Mouse (Mus musculus): ENCODE data around the gene Rgs16. TPM values are rescaled to one million over a fixed set of nuclear protein-coding genes. Genes with fewer than 3 reads are reported as not detected.

Rgs16 gene
- polyA plus RNA-seq (2015; fragmentation: Nextera tagmentation; extraction: Ambion mirVana), result 22.9 and 28.1 TPM in 2 replicates

DNA sequence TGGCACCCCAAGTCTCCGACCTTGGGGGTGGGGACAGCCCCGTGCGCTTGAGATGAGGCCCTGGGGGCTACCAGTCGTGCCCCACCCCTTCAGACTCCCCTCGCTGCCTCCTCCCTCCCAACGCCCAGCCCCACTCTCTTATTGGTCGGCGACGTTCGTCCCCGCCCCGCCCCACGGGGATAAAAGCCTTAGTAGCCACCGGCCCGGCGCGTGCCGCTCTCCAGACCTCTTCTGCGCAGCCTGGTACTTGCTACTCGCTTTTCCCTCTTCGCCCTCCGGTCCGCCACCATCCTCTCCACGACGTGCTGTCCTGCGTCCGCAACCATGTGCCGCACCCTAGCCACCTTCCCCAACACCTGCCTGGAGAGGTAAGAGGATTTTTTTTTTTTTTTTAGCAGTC lies at the start of gene Rgs16:
Gene Rgs16, plus strand, starts transcription at position 205 of the 400 bp plus-strand sequence.
- WGBS, result under 1% methylated on average over 28 of the region's 28 CpGs
- peaks cover 21% of the 10 kb centered on the region for H3K27me3 ChIP-seq
- peak within 1 kb of the TSS; percentile 75 for H3K4me2 ChIP-seq
- no peaks in the 10 kb centered on the region for H3K9me3 ChIP-seq
- H3K9ac ChIP-seq, result peak within 1 kb of the TSS; percentile 75
- peak within 1 kb of the TSS; percentile 49 for H3K4me3 ChIP-seq
- ATAC-seq (ENCODE audit: low read depth), result peak; percentile 76
- H3K4me1 ChIP-seq (replicated peaks), result peaks cover 78% of the 10 kb centered on the region
- H3K27ac ChIP-seq (replicated peaks), result no peak within 1 kb of the TSS
- H3K36me3 ChIP-seq, result no peaks in the 10 kb centered on the region

DNA sequence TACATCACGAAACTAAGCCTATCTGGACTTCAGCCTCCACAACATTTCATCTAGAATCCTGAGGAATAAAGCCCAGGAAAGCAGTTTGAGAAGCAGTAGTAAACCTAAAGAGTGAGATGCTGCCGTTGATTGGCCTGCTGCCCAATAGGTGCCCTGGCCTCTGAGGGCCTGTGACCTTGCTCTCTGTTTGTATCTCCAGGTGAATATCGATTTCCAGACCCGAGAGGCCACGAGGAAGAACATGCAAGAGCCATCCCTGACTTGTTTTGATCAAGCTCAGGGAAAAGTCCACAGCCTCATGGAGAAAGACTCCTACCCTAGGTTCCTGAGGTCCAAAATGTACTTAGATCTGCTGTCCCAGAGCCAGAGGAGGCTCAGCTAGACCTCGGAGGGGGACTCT lies 47.6 kb upstream of the Rgs16 start:
- Histone ChIP-seq H3K27ac (replicated peaks) (no peak overlapping the region), H3K4me1 (replicated peaks) (peaks cover 16% of the 10 kb centered on the region), H3K36me3 (peaks cover 33% of the 10 kb centered on the region), H3K4me3 (no peak overlapping the region), H3K9ac (no peak overlapping the region), H3K27me3 (no peaks in the 10 kb centered on the region), H3K9me3 (no peaks in the 10 kb centered on the region), H3K4me2 (no peak overlapping the region)
- WGBS, result 82% methylated on average over 6 of the region's 6 CpGs
- no peak for ATAC-seq (ENCODE audit: low read depth)

DNA sequence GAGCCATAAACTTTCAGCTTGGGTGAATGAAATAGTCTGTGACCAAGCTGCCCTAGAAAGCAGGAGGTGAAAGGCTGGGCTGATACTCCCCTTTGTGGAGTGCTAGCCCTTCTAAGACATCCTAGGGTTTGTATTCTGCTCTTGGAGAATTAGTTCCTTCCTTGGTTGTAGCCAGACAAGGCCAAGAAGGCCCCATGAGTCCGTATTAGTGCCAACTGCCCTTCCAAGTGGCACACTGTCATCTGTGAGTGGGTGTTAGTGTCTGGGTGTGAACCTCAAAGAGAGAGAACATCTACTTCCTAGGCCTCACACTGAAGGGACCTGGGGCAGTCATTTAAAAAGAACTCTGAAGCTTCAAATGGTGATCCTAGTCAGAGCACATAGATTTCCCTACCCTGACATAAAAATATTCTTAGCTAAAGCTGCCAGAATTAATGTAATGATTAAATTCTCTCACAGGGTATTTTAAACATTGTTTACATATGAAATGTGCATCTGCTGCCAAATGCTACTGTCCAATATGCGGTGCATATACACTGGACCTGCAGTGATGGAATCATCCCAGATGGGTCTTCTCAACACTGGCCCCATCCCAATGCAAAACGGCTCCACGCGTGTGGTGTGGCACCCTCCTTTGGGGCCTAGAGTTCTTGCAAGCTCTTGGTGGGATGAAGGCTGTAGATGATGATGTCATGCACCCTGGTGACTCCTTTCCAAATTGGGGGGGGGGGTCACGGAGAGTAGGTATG lies 45.6 kb upstream of the Rgs16 start:
- Histone ChIP-seq H3K4me3 (no peak overlapping the region), H3K36me3 (peaks cover 33% of the 10 kb centered on the region), H3K9me3 (no peaks in the 10 kb centered on the region), H3K9ac (no peak overlapping the region), H3K27me3 (no peaks in the 10 kb centered on the region), H3K4me2 (no peak overlapping the region), H3K4me1 (replicated peaks) (peaks cover 26% of the 10 kb centered on the region), H3K27ac (replicated peaks) (no peak overlapping the region)
- ATAC-seq (ENCODE audit: low read depth), result no peak
- WGBS, result 89% methylated on average over 6 of the region's 6 CpGs

DNA sequence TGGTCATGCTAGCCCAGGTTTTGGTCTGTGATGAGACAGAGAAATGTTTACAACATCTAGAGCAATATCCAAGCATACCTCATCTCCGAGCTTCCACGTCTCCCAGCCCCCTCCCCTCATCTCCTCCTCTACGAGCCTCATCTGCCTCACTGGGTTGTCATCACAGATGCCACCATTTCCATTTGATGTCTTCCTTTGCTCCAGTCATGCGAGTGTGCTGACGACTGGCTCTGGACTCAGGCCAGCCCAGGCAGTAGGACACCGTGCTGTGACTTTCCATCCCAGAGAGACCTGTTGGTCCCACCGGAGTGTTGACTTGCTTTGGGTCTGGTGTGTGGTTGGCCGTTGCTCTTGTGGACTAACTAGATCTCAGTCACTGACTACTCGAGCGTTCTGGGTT lies 44.8 kb upstream of the Rgs16 start:
- no peak overlapping the region for H3K27ac ChIP-seq (replicated peaks)
- H3K9ac ChIP-seq, result no peak overlapping the region
- ATAC-seq (ENCODE audit: low read depth), result no peak
- no peaks in the 10 kb centered on the region for H3K27me3 ChIP-seq
- H3K4me1 ChIP-seq (replicated peaks), result peaks cover 26% of the 10 kb centered on the region
- no peaks in the 10 kb centered on the region for H3K9me3 ChIP-seq
- H3K36me3 ChIP-seq, result peaks cover 33% of the 10 kb centered on the region
- H3K4me3 ChIP-seq, result no peak overlapping the region
- WGBS, result 90% methylated on average over 10 of the region's 10 CpGs
- H3K4me2 ChIP-seq, result no peak overlapping the region

DNA sequence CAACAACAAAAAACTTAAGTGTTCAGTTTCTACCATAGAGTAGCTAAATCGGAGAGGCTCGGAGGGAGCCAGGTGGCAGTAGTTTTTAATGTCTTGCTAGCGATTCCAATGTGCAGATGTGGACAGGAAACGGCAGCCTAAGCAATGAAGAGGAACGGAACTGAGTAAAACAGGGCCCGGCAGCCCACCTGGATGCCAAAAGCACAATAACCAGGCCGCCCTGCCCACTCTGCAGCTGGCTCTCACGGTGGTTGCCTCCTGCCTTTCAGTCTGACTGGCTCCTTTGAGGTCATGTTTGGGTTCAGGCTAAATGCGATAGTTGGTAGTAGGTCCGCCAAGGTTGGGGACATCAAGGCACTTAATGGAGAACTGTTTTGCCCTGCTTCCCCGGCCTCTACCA lies 44.1 kb upstream of the Rgs16 start:
- peaks cover 27% of the 10 kb centered on the region for H3K36me3 ChIP-seq
- 93% methylated on average over 11 of the region's 11 CpGs for WGBS
- no peak overlapping the region for H3K27ac ChIP-seq (replicated peaks)
- H3K9me3 ChIP-seq, result no peaks in the 10 kb centered on the region
- H3K4me2 ChIP-seq, result no peak overlapping the region
- peaks cover 22% of the 10 kb centered on the region for H3K4me1 ChIP-seq (replicated peaks)
- no peak for ATAC-seq (ENCODE audit: low read depth)
- no peaks in the 10 kb centered on the region for H3K27me3 ChIP-seq
- H3K9ac ChIP-seq, result no peak overlapping the region
- H3K4me3 ChIP-seq, result no peak overlapping the region

DNA sequence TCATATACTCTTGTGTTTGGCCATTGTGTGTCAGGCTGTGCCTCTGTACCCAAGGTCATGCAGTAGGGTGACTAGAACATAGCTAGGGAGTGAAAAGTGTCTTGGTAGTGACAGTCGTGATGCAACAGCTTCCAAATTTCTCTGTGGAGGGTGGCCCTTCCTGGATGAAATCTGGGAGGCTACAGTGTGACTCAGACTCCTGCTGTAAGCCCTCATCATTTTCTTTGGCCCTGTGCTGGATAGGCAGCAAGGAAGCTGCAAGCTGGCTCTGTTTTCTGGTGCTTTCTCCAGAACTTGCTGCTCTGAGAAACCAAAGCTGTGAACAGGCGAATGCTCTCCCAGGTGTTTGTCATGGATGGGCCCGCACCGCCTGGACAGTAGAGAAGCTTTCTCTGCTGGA lies 43.6 kb upstream of the Rgs16 start:
- Histone ChIP-seq H3K4me3 (no peak overlapping the region), H3K36me3 (peaks cover 27% of the 10 kb centered on the region), H3K9me3 (no peaks in the 10 kb centered on the region), H3K27me3 (no peaks in the 10 kb centered on the region), H3K27ac (replicated peaks) (no peak overlapping the region), H3K4me1 (replicated peaks) (peaks cover 20% of the 10 kb centered on the region), H3K4me2 (no peak overlapping the region), H3K9ac (no peak overlapping the region)
- ATAC-seq (ENCODE audit: low read depth), result no peak
- WGBS, result 91% methylated on average over 4 of the region's 4 CpGs

DNA sequence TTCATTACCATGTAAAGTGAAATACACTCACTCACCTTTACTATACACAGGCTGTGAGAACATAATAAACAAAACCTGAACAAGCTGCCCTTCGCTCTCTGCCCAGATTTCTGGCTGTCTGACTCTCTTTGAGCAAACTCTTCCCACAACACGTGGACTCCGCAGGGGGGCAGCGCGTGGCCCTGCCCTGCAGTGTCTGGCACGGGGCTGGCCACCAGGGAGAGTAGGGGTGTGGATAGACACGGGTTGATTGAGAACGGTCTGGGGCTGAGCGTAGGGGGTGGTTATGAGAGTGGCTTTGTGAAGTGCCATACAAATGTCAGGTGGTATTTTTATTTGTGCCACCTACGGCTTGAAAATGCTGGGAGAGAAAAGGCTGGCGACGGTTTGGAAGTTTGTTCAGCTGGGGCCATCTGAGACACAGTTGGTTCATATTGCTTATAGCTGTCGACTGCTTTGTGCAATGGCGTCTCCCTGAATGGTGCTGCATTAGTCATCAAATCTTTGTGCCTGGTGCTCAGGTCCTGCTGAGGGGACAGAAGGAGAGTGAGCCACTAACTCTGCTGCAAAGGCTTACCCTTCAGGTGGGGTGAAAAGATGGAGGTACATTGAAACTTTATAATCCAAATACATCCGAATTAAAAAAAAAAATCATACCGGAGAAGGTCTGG lies 42.4 kb upstream of the Rgs16 start:
- 50% methylated on average over 16 of the region's 16 CpGs for WGBS
- no peak overlapping the region for H3K9ac ChIP-seq
- peaks cover 22% of the 10 kb centered on the region for H3K36me3 ChIP-seq
- H3K4me2 ChIP-seq, result no peak overlapping the region
- H3K9me3 ChIP-seq, result no peaks in the 10 kb centered on the region
- peak; percentile 69; the same call in 1 of the 2 replicates for ATAC-seq (ENCODE audit: low read depth)
- H3K4me1 ChIP-seq (replicated peaks), result peaks cover 26% of the 10 kb centered on the region
- H3K4me3 ChIP-seq, result no peak overlapping the region
- H3K27ac ChIP-seq (replicated peaks), result no peak overlapping the region
- no peaks in the 10 kb centered on the region for H3K27me3 ChIP-seq

DNA sequence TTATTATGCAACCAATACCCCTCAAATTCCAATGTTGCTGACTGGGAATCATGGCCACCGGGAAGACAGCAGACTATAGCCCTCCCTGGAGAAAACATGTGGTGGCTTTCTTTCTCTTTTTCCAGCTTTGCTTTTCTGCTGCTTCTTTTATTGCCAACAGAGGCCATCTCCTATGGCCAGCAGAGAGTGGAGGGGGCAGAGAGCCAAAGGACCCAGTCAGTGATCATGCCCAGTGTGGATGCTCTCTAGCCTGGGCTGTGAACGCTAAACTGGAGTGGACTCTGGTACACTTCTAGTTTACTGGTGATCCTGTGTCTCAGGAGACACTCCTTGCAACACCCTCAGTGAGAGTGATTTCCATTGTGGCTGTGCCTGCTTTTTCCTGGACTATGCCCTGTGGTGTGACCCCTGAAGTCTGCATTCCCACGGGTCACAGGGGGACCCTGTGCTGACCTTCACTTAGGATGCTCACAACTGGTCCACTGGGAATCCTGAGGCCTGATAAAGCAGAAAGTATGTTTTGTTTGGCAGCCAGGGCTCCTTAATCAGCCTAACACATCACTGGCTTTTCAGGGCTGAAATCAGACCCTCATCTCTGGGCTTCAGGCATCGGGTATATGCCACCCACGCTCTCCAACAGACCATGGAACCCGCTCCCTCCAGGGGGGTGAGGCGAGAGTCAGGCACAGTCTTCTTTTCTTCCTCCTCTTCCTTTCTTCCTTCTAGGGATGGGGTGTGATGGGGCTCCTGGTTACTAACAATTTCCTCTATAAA lies 41.7 kb upstream of the Rgs16 start:
- peaks cover 14% of the 10 kb centered on the region; the same call in 1 of the 2 replicates for H3K36me3 ChIP-seq
- H3K27me3 ChIP-seq, result no peaks in the 10 kb centered on the region
- no peaks in the 10 kb centered on the region for H3K9me3 ChIP-seq
- no peak for ATAC-seq (ENCODE audit: low read depth)
- no peak overlapping the region for H3K4me3 ChIP-seq
- H3K27ac ChIP-seq (replicated peaks), result no peak overlapping the region
- peaks cover 34% of the 10 kb centered on the region for H3K4me1 ChIP-seq (replicated peaks)
- H3K4me2 ChIP-seq, result no peak overlapping the region
- WGBS, result 68% methylated on average over 7 of the region's 7 CpGs
- H3K9ac ChIP-seq, result no peak overlapping the region

DNA sequence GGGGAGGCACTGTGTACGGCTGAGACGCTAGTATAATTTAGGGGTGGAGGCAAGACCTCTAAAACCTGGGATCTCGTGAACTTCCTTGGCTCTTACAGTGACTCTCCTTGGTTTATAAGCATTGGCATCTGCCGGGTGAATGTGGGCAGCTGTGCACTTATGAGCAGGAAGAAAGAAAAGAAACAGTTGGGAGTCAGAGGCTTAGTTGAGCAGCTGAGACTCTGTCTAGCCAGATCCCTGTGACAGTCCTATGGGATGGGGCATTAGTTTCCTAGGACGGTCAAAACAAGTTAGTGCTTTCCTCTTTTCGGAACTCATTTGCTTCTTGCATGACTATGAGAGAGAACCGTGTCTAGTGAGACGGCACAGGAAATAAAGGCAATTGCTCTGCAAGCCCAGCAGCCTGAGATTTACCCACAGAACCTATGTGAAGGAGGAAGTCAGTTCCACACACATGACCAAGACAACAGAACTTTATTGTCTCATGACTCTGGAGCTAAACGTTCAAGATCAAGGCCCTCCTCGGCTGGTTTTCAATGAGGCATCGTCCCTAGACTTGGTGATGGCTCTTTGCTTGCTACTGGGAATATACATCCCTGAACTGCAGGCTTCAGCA lies 39.6 kb upstream of the Rgs16 start:
- no peak overlapping the region for H3K9ac ChIP-seq
- H3K36me3 ChIP-seq, result no peaks in the 10 kb centered on the region
- H3K27me3 ChIP-seq, result no peaks in the 10 kb centered on the region
- peaks cover 51% of the 10 kb centered on the region for H3K4me1 ChIP-seq (replicated peaks)
- H3K4me2 ChIP-seq, result no peak overlapping the region
- no peak overlapping the region for H3K4me3 ChIP-seq
- H3K27ac ChIP-seq (replicated peaks), result no peak overlapping the region
- H3K9me3 ChIP-seq, result no peaks in the 10 kb centered on the region
- WGBS, result 81% methylated on average over 11 of the region's 11 CpGs
- no peak for ATAC-seq (ENCODE audit: low read depth)

DNA sequence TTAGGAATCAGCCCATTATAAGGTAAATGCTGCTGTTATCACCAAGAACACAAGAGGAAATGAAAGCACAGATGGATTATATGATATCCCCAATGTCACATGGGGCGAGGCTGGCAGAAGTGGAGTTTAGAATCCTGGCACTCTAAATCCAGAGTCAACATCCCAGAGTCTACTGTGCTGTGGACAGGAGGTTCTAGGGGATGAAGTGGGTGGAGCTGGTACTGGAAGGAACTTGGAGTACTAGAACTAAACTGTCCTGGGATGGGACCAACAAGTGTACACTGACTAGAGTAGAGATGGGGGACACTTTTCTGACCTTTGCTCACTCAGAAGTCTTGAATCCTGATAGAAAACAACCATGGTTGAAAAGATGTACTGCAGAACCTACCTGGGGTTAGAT lies 38.7 kb upstream of the Rgs16 start:
- H3K9ac ChIP-seq, result no peak overlapping the region
- ATAC-seq (ENCODE audit: low read depth), result no peak
- H3K4me2 ChIP-seq, result no peak overlapping the region
- no peak overlapping the region for H3K4me3 ChIP-seq
- H3K27ac ChIP-seq (replicated peaks), result no peak overlapping the region
- no peaks in the 10 kb centered on the region for H3K27me3 ChIP-seq
- WGBS, result 94% methylated on average over 1 of the region's 1 CpGs
- H3K36me3 ChIP-seq, result no peaks in the 10 kb centered on the region
- peaks cover 51% of the 10 kb centered on the region for H3K4me1 ChIP-seq (replicated peaks)
- H3K9me3 ChIP-seq, result no peaks in the 10 kb centered on the region

DNA sequence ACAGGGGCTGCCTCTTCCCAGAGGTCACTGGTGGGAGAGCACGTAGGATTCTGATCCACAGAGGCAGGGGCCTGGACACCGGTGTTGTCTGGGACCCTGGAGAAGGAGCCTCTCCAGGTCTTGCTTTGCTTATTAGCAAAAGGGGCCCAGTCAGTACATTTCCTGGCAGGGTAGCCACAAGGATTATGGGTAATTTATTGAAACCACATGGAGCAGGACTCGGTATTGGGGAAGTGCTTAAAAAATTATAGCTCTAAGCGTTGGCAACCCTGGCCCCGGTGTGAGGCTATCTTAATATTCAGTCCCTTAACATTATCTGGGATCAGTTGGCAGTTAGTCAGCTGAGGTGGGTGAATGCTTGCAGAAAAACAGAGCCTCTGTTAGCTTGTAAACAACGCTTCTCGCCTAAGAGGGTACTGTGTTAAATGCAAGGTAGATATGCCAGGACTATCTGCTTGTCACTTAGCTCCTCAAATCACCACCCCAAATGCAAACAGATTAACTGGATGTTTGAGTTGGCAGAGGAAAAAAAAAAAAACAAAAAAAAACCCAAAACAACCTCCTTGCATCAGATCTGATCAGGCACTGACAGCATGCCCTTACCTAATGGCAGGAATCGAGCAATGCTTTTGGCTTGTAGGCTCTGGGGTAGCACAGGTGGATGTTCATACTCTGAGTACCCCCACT lies 37.8 kb upstream of the Rgs16 start:
- ATAC-seq (ENCODE audit: low read depth), result no peak

More for the DNA sequence above, 37.8 kb upstream of the Rgs16 start:
- Histone ChIP-seq H3K4me1 (replicated peaks) (peaks cover 48% of the 10 kb centered on the region), H3K27me3 (no peaks in the 10 kb centered on the region), H3K9me3 (no peaks in the 10 kb centered on the region), H3K4me3 (no peak overlapping the region), H3K36me3 (no peaks in the 10 kb centered on the region), H3K9ac (no peak overlapping the region), H3K27ac (replicated peaks) (no peak overlapping the region), H3K4me2 (no peak overlapping the region)
- WGBS, result 85% methylated on average over 8 of the region's 8 CpGs

Data from neural tube, embryonic 13.5 days (tissue).